Mouse (Mus musculus): ENCODE measurements around the gene Nup153.

- TF ChIP-seq CTCF (IDR thresholded peaks at IDR 0.05; ENCODE audit: control insufficient read depth, insufficient read depth, insufficient read length) (no peak), MAX (IDR thresholded peaks at IDR 0.05) (no peak), USF1 (IDR thresholded peaks at IDR 0.05; ENCODE audit: low read depth) (no peak), CEBPB (IDR thresholded peaks at IDR 0.05; ENCODE audit: low read depth) (no peak), MYOG (IDR thresholded peaks at IDR 0.05; ENCODE audit: control insufficient read depth, extremely low read depth, insufficient read length) (no peak)
These were observed 31.6 kb upstream of the Nup153 start for GRCm38 (mm10) chr13:46759281-46759809.

Measured in C2C12 (cell line).